8 mouse cellular contexts compared by ENCODE assay signal in genomic region chr8:72680133-72680532, GRCm38 (mm10). TPM values are rescaled to one million over a fixed set of nuclear protein-coding genes. Genes with fewer than 3 reads are reported as not detected.
A peak's percentile ranks its signal among the peaks of the same experiment; 100 is the strongest.
DNase-seq lines count a peak whose midpoint lies in the region; ATAC-seq lines count a peak whose summit lies in the region.
"Had no signal": no experiment of that assay in that cellular context is flagged by ENCODE, and none has a peak within 500 bp of the region (broad histone marks: within the 10 kb centered on the region; RNA-seq: fewer than 3 reads in every experiment).

No protein-coding gene starts in this region.

- no peak overlapping the region for H3K27ac ChIP-seq in forebrain, embryonic 11.5 days (ENCODE audit: low read depth, low read length)
- no peak overlapping the region for H3K27ac ChIP-seq in hindbrain, embryonic 14.5 days
- H3K27ac ChIP-seq in midbrain, embryonic 13.5 days = no peak overlapping the region

- no peak overlapping the region for H3K4me3 ChIP-seq in forebrain, embryonic 11.5 days (ENCODE audit: low read depth, low read length)
- no peak overlapping the region for H3K4me3 ChIP-seq in hindbrain, embryonic 14.5 days (replicated peaks; ENCODE audit: low read length)
- no peak overlapping the region for H3K4me3 ChIP-seq in midbrain, embryonic 13.5 days (replicated peaks)
- H3K4me3 ChIP-seq: megakaryocyte, embryonic 14.5 days had no signal

- H3K9me3 ChIP-seq in forebrain, embryonic 11.5 days (ENCODE audit: control insufficient read depth, low read length) = no peaks in the 10 kb centered on the region
- no peaks in the 10 kb centered on the region for H3K9me3 ChIP-seq in hindbrain, embryonic 14.5 days (ENCODE audit: control insufficient read depth, low read length)
- H3K9me3 ChIP-seq in midbrain, embryonic 13.5 days = no peaks in the 10 kb centered on the region
- H3K9me3 ChIP-seq: megakaryocyte, embryonic 14.5 days had no signal

- WGBS in forebrain, embryonic 11.5 days = 8% methylated on average over 3 of the region's 3 CpGs
- WGBS in hindbrain, embryonic 14.5 days = 15% methylated on average over 3 of the region's 3 CpGs
- 7% methylated on average over 3 of the region's 3 CpGs for WGBS in midbrain, embryonic 13.5 days

- no peak overlapping the region for H3K4me2 ChIP-seq in forebrain, embryonic 11.5 days (ENCODE audit: low read depth, low read length, severe bottlenecking)
- H3K4me2 ChIP-seq in hindbrain, embryonic 14.5 days (replicated peaks) = no peak overlapping the region
- no peak overlapping the region for H3K4me2 ChIP-seq in midbrain, embryonic 13.5 days (replicated peaks)

- no peak overlapping the region for H3K9ac ChIP-seq in forebrain, embryonic 11.5 days (ENCODE audit: low read length)
- no peak overlapping the region for H3K9ac ChIP-seq in hindbrain, embryonic 14.5 days
- no peak overlapping the region for H3K9ac ChIP-seq in midbrain, embryonic 13.5 days (replicated peaks)

- peak; percentile 86 for DNase-seq in NIH3T3 (ENCODE audit: low read depth)
- DNase-seq in brain, embryonic 18.5 days (ENCODE audit: low read depth, low spot score) = peak; percentile 34
- DNase-seq in forebrain, embryonic 11.5 days (ENCODE audit: low spot score) = peak; percentile 77
- peak; percentile 80 for DNase-seq in hindbrain, embryonic 14.5 days (ENCODE audit: low spot score)
- peak; percentile 78 to 82 for DNase-seq in left cerebral cortex, adult 18-20 months (ENCODE audit: low spot score in 2 of 2)
- DNase-seq in spleen, adult 12 weeks (ENCODE audit: low spot score) = peak; percentile 5

- H3K36me3 ChIP-seq in forebrain, embryonic 11.5 days (ENCODE audit: control insufficient read depth, insufficient read depth, low read length) = no peaks in the 10 kb centered on the region
- H3K36me3 ChIP-seq in hindbrain, embryonic 14.5 days (replicated peaks; ENCODE audit: control insufficient read depth, insufficient read depth) = no peaks in the 10 kb centered on the region
- H3K36me3 ChIP-seq in midbrain, embryonic 13.5 days = no peaks in the 10 kb centered on the region

- no peaks in the 10 kb centered on the region for H3K4me1 ChIP-seq in forebrain, embryonic 11.5 days (replicated peaks; ENCODE audit: control insufficient read depth, insufficient read depth, low read length)
- no peaks in the 10 kb centered on the region for H3K4me1 ChIP-seq in hindbrain, embryonic 14.5 days (replicated peaks; ENCODE audit: control insufficient read depth, insufficient read depth, low read length)
- no peaks in the 10 kb centered on the region for H3K4me1 ChIP-seq in midbrain, embryonic 13.5 days (replicated peaks)

- no peaks in the 10 kb centered on the region for H3K27me3 ChIP-seq in forebrain, embryonic 11.5 days (ENCODE audit: control insufficient read depth, insufficient read depth, low read length)
- H3K27me3 ChIP-seq in hindbrain, embryonic 14.5 days (ENCODE audit: control insufficient read depth, insufficient read depth, low read length) = no peaks in the 10 kb centered on the region
- no peaks in the 10 kb centered on the region for H3K27me3 ChIP-seq in midbrain, embryonic 13.5 days
- H3K27me3 ChIP-seq: megakaryocyte, embryonic 14.5 days had no signal

- ATAC-seq in forebrain, embryonic 11.5 days (replicated peaks; ENCODE audit: low FRiP score) = peak; percentile 51; the same call in 1 of the 2 replicates
- ATAC-seq in hindbrain, embryonic 14.5 days (ENCODE audit: low FRiP score) = peak; percentile 72
- ATAC-seq in midbrain, embryonic 13.5 days = peak; percentile 60; the same call in 1 of the 2 replicates

RNA-seq across cellular contexts. Expression of gene Nwd1, which starts 33.6 kb away (rescaled TPM):
- 0.15 and 0.19 TPM in 2 replicates for polyA plus RNA-seq in forebrain, embryonic 11.5 days (2014; fragmentation: Nextera tagmentation; extraction: Ambion mirVana)
- 2.4 and 2.7 TPM in 2 replicates for polyA plus RNA-seq in hindbrain, embryonic 14.5 days (2014; fragmentation: Nextera tagmentation; extraction: Ambion mirVana)
- 10 to 100 TPM; 37.6 to 40.9 TPM for total RNA-seq in left cerebral cortex, adult 18-20 months (2021)
- 0.45 and 0.70 TPM in 2 replicates for polyA plus RNA-seq in midbrain, embryonic 13.5 days (2015; fragmentation: Nextera tagmentation; extraction: Ambion mirVana)

RNA-seq across cellular contexts. Expression of gene Sin3b, which starts 43.0 kb away (rescaled TPM):
- 145 and 158 TPM in 2 replicates for polyA plus RNA-seq in forebrain, embryonic 11.5 days (2014; fragmentation: Nextera tagmentation; extraction: Ambion mirVana)
- 179 and 185 TPM in 2 replicates for polyA plus RNA-seq in hindbrain, embryonic 14.5 days (2014; fragmentation: Nextera tagmentation; extraction: Ambion mirVana)
- total RNA-seq in left cerebral cortex, adult 18-20 months (2021) = 100 to 1,000 TPM; 134 to 140 TPM
- polyA plus RNA-seq in midbrain, embryonic 13.5 days (2015; fragmentation: Nextera tagmentation; extraction: Ambion mirVana) = 176 and 182 TPM in 2 replicates

Comparison
In these comparisons a context has a peak if more than half of its experiments do, and no peak if none do; other contexts are left out.
1. DNase-seq: peak in every context shown above with its lines; median percentile 86 in NIH3T3; 80 in hindbrain, embryonic 14.5 days; 80 in left cerebral cortex, adult 18-20 months; 77 in forebrain, embryonic 11.5 days; 34 in brain, embryonic 18.5 days; 5 in spleen, adult 12 weeks.